Mouse (Mus musculus) CD4-positive, CD25-positive, alpha-beta regulatory T cell (primary cell): ENCODE results near the gene Zbtb25. TPM values are rescaled to one million over a fixed set of nuclear protein-coding genes. Genes with fewer than 3 reads are reported as not detected.

Source experiments
- polyA plus RNA-seq: library from polyadenylated mRNA; unstranded; fragments of 100-300 nt; shearing (Covaris generic); gene quantifications from one replicate; pipeline ENCODE4 v1.2.1, GENCODE M21; 2017

The Zbtb25 gene
- 62.1 TPM for polyA plus RNA-seq

GRCm38 (mm10) chr12:76369206-76369977 lies at the start of gene Zbtb25:
Zbtb25 (minus strand) TSS chr12:76369602.

DNA sequence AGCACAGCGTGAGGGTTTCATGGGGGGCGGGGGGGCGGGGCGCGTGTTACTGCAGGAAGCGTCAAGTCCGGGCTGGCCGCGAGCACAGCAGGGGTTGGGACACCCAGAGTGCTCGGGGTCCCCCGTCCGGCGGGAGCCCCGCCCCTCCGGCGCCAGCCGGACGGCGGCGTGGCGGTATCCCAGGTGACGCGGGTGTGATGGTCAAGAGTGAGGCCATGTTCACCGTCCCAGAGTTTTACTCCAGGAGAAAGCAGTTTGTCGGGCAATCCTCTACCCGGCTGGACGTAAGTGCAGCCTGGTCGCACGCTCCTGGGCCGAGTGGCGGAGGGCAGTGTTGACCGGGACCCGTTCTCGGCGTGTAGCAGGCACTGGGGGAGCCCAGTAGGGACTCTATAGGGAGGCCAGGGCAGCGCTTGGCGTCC lies 48.0 kb upstream of the Zbtb25 start, which contains the start of gene Ppp1r36:
TSS of gene Ppp1r36 (plus strand) at position 106 of the 422 bp plus-strand sequence.

GRCm38 (mm10) chr12:76403886-76404537 lies 34.6 kb upstream of the Zbtb25 start, which contains the start of gene Hspa2:
Hspa2 (plus strand) TSS chr12:76404176.

DNA sequence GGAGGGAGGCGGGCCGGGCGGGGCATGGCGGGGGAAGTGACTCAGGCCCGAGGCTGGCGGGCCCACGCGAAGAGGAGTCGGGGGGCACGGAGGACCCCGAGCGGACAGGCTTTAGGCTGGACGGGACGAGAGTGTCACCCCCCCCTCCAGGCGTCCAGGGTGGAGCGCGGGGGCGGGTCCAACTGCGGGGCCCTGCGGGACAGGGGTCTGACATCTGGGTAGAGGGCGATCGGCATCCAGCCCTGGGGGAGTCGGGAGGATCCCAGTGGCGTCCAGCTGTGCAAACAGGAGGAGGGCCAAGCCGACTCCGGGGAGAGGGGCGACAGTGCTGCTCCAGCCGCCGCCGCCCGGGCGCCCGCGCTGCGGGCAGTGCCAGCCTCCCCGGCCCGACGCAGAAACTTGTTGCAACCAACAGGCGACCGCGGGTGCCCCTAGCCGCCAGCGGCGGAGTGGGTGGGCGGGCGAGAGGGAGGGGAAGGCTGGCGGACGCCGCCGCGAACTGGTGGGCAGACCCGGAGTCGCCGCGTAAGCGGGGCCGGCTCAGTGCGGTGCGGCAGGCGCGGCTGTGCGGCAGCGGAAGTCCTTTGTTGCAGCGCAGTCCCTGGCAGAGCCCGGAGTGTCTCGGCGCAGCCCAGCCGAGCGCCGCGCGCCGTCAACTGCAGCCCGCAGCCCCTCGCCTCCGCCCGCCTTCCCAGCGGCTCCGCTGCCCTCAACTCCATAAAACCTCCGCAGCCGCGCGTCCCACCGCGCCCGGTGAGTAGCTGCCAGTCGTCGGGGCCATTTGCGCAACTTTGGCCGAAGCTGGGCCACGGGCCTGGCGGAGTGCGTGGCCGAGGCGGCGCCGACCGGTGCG lies 802 bp upstream of the Zbtb25 start, which contains the start of gene Zbtb1:
TSS of gene Zbtb1 (plus strand) at position 289 of the 853 bp plus-strand sequence.

DNA sequence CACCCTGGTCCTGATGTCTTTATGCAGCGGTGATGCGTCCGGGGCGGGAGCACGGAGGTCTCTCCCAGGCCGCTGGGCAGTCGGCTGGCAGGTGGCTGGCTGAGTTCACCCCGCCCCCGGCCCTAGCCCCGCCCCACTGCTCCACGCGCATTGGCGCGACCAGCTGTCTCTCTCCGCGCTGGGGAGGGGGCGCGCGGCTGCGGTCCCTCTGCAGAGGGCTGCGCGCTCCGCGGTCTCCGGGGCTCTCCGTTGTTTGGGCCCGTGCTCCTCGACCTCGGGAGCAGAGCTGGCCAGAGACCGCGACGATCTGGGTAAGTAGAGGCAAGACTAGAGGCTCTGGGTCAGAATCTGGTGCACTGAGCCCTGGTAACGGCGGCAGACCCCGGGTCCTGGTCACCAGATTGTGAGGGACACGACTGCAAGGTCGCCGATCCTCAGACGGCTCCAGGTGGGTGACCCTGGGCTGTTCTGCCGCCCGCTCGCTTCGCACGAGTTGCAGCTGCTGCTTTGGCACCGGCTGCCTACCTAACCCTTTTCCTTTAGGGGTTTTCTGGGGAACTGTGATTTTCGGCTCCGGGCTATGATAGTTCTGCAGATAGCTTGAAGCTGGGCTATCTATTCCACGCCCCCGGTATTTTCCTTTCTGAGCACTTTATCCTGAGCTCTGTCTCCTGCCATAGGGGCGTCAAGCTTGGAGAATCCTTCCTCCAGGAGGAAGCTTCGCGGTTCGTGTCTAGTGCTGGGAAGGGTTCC lies 44.5 kb downstream of the Zbtb25 start, which contains the start of gene Akap5:
TSS of gene Akap5 (plus strand) at position 213 of the 753 bp plus-strand sequence.

Other genes with a start within 250 kb of the Zbtb25 start
- not detected for gene Esr2, start 192.3 kb downstream of the Zbtb25 start, polyA plus RNA-seq
- not detected for gene Tex21, start 122.9 kb downstream of the Zbtb25 start, polyA plus RNA-seq
- 50.7 TPM for gene Mthfd1, start 114.3 kb downstream of the Zbtb25 start, polyA plus RNA-seq
- 1.4 TPM for gene Akap5, start 44.7 kb downstream of the Zbtb25 start, polyA plus RNA-seq
- 25.3 TPM for gene Zbtb1, start 664 bp upstream of the Zbtb25 start, polyA plus RNA-seq
- 1.9 TPM for gene Hspa2, start 34.6 kb upstream of the Zbtb25 start, polyA plus RNA-seq
- gene Ppp1r36, start 47.9 kb upstream of the Zbtb25 start, polyA plus RNA-seq, result 0.08 TPM
- gene Plekhg3, start 161.3 kb upstream of the Zbtb25 start, polyA plus RNA-seq, result 0.95 TPM